Mouse (Mus musculus): ENCODE data around the gene Nudt9. TPM values are rescaled to one million over a fixed set of nuclear protein-coding genes. Genes with fewer than 3 reads are reported as not detected.

Gene Nudt9
- total and polyA plus RNA-seq, 3 experiments, result 58.5 to 83.8 (median 65.3) TPM

DNA sequence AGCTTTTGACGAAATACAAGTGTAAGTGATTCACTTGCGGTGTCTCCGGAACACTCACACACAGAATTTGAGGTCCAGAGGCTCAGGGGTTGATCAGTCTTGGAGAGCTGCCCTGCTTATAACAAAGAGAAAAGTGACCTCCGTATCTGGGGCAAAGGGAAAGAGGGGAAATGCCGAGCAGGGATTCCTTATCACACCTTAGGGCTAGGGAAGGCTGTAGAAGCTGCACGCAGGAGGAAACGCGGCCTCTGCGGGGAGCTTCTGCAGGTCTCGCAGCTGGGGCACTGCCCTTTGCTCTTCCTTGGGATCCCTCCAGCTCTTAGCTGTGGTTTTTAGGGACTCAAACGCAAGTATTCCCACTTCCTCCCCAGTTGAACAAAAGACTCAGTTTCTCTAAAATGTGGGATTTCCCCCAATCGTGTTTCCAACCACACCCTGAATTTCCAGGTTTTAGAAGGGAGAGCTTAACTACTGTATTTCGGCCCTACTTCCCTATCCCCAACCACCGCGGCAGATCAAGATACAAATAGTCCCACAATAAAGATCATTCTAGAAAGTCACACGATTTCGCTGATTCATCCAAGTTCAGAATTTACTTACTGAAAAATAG lies 20.8 kb upstream of the Nudt9 start:
- dilution Hi-C loops (cut with MboI; ENCODE audit: extremely low pct_ligation_motif_present, extremely low pct_unique_long_range_greater_than_20kb, low sequenced_read_pairs), result no loop called here
- H3K9me3 ChIP-seq (replicated peaks; ENCODE audit: low read length), result no peaks in the 10 kb centered on the region
- TF ChIP-seq GABPA (IDR thresholded peaks at IDR 0.05; ENCODE audit: insufficient replicate concordance, low read depth, low read length), result no peak
- 0 out of 2 replicates have a peak, but pooled peaks have one; percentile 47 for TF ChIP-seq MEF2A (IDR thresholded peaks at IDR 0.05; ENCODE audit: borderline replicate concordance, low read depth, low read length)
- TF ChIP-seq IRF4 (IDR thresholded peaks at IDR 0.05; ENCODE audit: low read depth, low read length), result peak; percentile 56; the same call in 1 of the 2 replicates
- no peak for TF ChIP-seq ZNF384 (IDR thresholded peaks at IDR 0.05; ENCODE audit: low read depth, low read length)
- TF ChIP-seq TCF12 (IDR thresholded peaks at IDR 0.05; ENCODE audit: low read depth, low read length), result 0 out of 2 replicates have a peak, but pooled peaks have one; percentile 29
- TF ChIP-seq ZC3H11A (IDR thresholded peaks at IDR 0.05; ENCODE audit: low read depth, low read length), result no peak
- TF ChIP-seq MYC (IDR thresholded peaks at IDR 0.05; ENCODE audit: low read depth, low read length), result no peak
- 0 out of 2 replicates have a peak, but pooled peaks have one; percentile 18 for TF ChIP-seq MAFK (IDR thresholded peaks at IDR 0.05; ENCODE audit: insufficient replicate concordance, low read length)
- TF ChIP-seq SIN3A (IDR thresholded peaks at IDR 0.05; ENCODE audit: low read length), result peak; percentile 53; the same call in 1 of the 2 replicates
- TF ChIP-seq MXI1 (IDR thresholded peaks at IDR 0.05; ENCODE audit: low read depth, low read length), result no peak
- TF ChIP-seq ZKSCAN1 (IDR thresholded peaks at IDR 0.05; ENCODE audit: borderline replicate concordance, low read depth, low read length), result no peak
- peak; percentile 37; the same call in 1 of the 2 replicates for TF ChIP-seq CHD2 (IDR thresholded peaks at IDR 0.05; ENCODE audit: low read length)
- TF ChIP-seq ELF1 (IDR thresholded peaks at IDR 0.05; ENCODE audit: low read depth, low read length), result peak; percentile 10; the same call in 1 of the 2 replicates
- TF ChIP-seq TBP (conservative IDR thresholded peaks at IDR 0.05; ENCODE audit: low read depth, low read length), result no peak
- peak; percentile 65; the same call in 1 of the 2 replicates for TF ChIP-seq EP300 (IDR thresholded peaks at IDR 0.05; ENCODE audit: low read length)
- no peak for TF ChIP-seq CTCF (conservative IDR thresholded peaks at IDR 0.05 in 1 of 2, IDR thresholded peaks at IDR 0.05 in 1 of 2; ENCODE audit: low read depth in 2 of 2, low read length in 2 of 2)
- TF ChIP-seq BHLHE40 (IDR thresholded peaks at IDR 0.05; ENCODE audit: low read depth, low read length), result 0 out of 2 replicates have a peak, but pooled peaks have one; percentile 20
- no peak for TF ChIP-seq PAX5 (IDR thresholded peaks at IDR 0.05; ENCODE audit: low read length)
- no peak for TF ChIP-seq RAD21 (IDR thresholded peaks at IDR 0.05; ENCODE audit: low read depth, low read length)
- H3K4me3 ChIP-seq (replicated peaks in 1 of 3; ENCODE audit: low read depth in 2 of 3, low read length in 2 of 3, poor library complexity in 1 of 3), result no peak overlapping the region
- H3K27ac ChIP-seq (ENCODE audit: insufficient read depth, low read depth), result no peak overlapping the region
- H3K4me2 ChIP-seq (ENCODE audit: insufficient read depth, low read depth, poor library complexity, severe bottlenecking), result peak overlapping the region; percentile 89
- H3K27me3 ChIP-seq (replicated peaks), result no peaks in the 10 kb centered on the region
- in situ Hi-C loops (cut with MboI; ENCODE audit: low pct_ligation_motif_present, low pct_unique_long_range_greater_than_20kb, low sequenced_read_pairs), result no loop called here
- no peaks in the 10 kb centered on the region for H3K36me3 ChIP-seq (replicated peaks in 1 of 2; ENCODE audit: control insufficient read depth in 1 of 2, insufficient read depth in 1 of 2, low read length in 1 of 2)
- no peaks in the 10 kb centered on the region for H3K79me2 ChIP-seq (replicated peaks; ENCODE audit: control insufficient read depth, extremely low read depth, insufficient read depth, poor library complexity, severe bottlenecking)
- DNase-seq (ENCODE audit: extremely low read depth), result no peak
- peaks cover 13 to 37% of the 10 kb centered on the region in 2 experiments for H3K4me1 ChIP-seq (ENCODE audit: control insufficient read depth in 1 of 2, insufficient read depth in 2 of 2)
- peak overlapping the region; percentile 52; the same call in 1 of the 2 replicates for H3K9ac ChIP-seq (ENCODE audit: insufficient read depth, low read depth)
